Mouse (Mus musculus) hindbrain, postnatal 0 days (tissue): ENCODE data around the gene Ces4a. TPM values are rescaled to one million over a fixed set of nuclear protein-coding genes. Genes with fewer than 3 reads are reported as not detected.

Source experiments
- ATAC-seq: fragments of 200-750 bp; cut with Nextera tagmentation; 2 replicates; pipeline ENCODE4 v1.8.0; 2017; ENCODE audit warnings: mild to moderate bottlenecking, moderate TSS enrichment, moderate library complexity
- DNase-seq: peaks from one replicate; pipeline ENCODE4 v3.0.0-alpha.2; 2015; ENCODE audit warnings: low spot score
- H3K27ac ChIP-seq: fragments of 300-500 bp; sonication (generic); 2 replicates; pipeline ENCODE4 v1.5.1; 2014; ENCODE audit warnings: mild to moderate bottlenecking
- H3K27me3 ChIP-seq: fragments of 300-500 bp; sonication (generic); 2 replicates; pipeline ENCODE4 v1.6.1; 2014; ENCODE audit warnings: low read length, mixed read lengths; ENCODE audit not compliant: insufficient read depth
- H3K36me3 ChIP-seq: fragments of 300-500 bp; sonication (generic); 2 replicates; pipeline ENCODE4 v1.6.1; 2014; ENCODE audit warnings: low read length, mixed read lengths; ENCODE audit not compliant: insufficient read depth
- H3K4me1 ChIP-seq: fragments of 300-500 bp; sonication (generic); 2 replicates; pipeline ENCODE4 v1.6.1; 2014; ENCODE audit warnings: antibody characterized with exemption, low read length, mixed read lengths; ENCODE audit not compliant: insufficient read depth
- H3K4me2 ChIP-seq: fragments of 300-500 bp; sonication (generic); 2 replicates; pipeline ENCODE4 v1.6.1; 2014; ENCODE audit warnings: low read depth, mild to moderate bottlenecking, low read length, moderate library complexity, mixed read lengths
- H3K4me3 ChIP-seq: fragments of 300-500 bp; sonication (generic); 2 replicates; pipeline ENCODE4 v1.5.1; 2014; ENCODE audit warnings: low read length
- H3K9ac ChIP-seq: fragments of 300-500 bp; sonication (generic); replicated peaks from 2 replicates; pipeline ENCODE4 v1.6.1; 2014; ENCODE audit warnings: mild to moderate bottlenecking, low read length, moderate library complexity, mixed read lengths
- H3K9me3 ChIP-seq: fragments of 300-500 bp; sonication (generic); 2 replicates; pipeline ENCODE4 v1.6.1; 2016; ENCODE audit warnings: low read length, mixed read lengths
- CTCF ChIP-seq: IDR thresholded peaks from 2 replicates; pipeline ENCODE4 v1.5.1; 2016; ENCODE audit warnings: antibody characterized with exemption, control low read depth, low read depth
- WGBS: fragments of 180-500 bp; shearing (Covaris S2); extraction: QIAGEN DNeasy Blood & Tissue Kit; methylation state at CpG from one replicate; pipeline ENCODE4 v1.1.7; 2014; 5-methylcytosine and 5-hydroxymethylcytosine counted together
- polyA plus RNA-seq: library from polyadenylated mRNA; unstranded; fragments of >200 nt; fragmentation: Nextera tagmentation; extraction: Ambion mirVana; gene quantifications from 2 replicates; pipeline ENCODE4 v1.2.1, GENCODE M21; 2015
- total RNA-seq: library from RNA; depleted of rRNA; stranded (reverse); fragments of >200 nt; gene quantifications from 2 replicates; pipeline ENCODE4 v1.2.3, GENCODE M21; 2014

Gene Ces4a
- total and polyA plus RNA-seq, 2 experiments from 2014 or later = 0.10 to 0.16 TPM

DNA sequence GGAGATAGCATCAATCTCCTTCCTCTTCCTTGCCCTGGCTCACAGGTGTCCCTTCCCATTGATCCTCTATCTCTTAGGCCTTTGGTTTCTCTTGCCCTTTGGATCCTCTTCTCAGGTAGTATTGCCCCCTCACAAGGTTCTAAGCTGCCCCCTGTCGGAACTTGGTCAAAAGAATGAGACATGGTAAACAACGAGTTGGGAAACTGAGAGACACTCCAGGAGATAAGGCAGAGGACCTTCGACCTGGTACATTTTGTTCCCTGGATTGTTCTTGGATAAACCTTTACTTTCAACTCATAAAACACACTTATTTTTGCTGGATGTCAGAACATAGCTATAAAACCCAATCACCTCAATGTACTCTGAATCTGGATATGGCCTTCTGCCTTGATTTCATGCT lies 27.4 kb upstream of the Ces4a start:
- H3K27ac ChIP-seq = no peak overlapping the region
- WGBS = 88% methylated on average over 3 of the region's 3 CpGs
- no peak for TF ChIP-seq CTCF
- H3K9me3 ChIP-seq = no peaks in the 10 kb centered on the region
- no peaks in the 10 kb centered on the region for H3K36me3 ChIP-seq
- H3K4me2 ChIP-seq = no peak overlapping the region
- no peak overlapping the region for H3K4me3 ChIP-seq
- ATAC-seq (no peak), DNase-seq (no peak)
- H3K9ac ChIP-seq = no peak overlapping the region
- no peaks in the 10 kb centered on the region for H3K27me3 ChIP-seq
- no peaks in the 10 kb centered on the region for H3K4me1 ChIP-seq

DNA sequence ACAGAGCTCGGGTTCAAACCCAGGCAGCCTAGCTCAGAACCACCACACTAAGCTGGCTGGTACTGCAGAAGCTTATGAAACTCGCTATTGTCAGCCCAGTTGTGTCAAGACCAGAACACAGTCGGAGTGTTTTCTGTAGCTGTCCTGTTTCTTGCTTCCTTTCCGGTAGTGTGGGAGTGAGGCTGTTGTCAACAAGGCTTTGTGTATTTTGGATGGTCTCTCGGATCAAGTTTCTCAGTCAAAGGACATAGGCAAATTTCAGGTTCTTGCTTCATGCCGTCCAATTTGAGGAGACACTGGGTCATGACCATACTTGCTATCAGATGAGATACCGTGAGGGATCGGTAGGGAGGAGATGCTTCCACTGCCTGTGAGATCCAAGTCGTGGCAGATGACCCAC lies 1.7 kb upstream of the Ces4a start:
- no peaks in the 10 kb centered on the region for H3K4me1 ChIP-seq
- H3K9ac ChIP-seq = no peak overlapping the region
- no peaks in the 10 kb centered on the region for H3K9me3 ChIP-seq
- ATAC-seq = no peak
- no peak for DNase-seq
- 84% methylated on average over 9 of the region's 9 CpGs for WGBS
- no peak overlapping the region for H3K4me2 ChIP-seq
- no peak overlapping the region for H3K27ac ChIP-seq
- no peaks in the 10 kb centered on the region for H3K27me3 ChIP-seq
- no peak for TF ChIP-seq CTCF
- H3K4me3 ChIP-seq = no peak overlapping the region
- H3K36me3 ChIP-seq = no peaks in the 10 kb centered on the region

DNA sequence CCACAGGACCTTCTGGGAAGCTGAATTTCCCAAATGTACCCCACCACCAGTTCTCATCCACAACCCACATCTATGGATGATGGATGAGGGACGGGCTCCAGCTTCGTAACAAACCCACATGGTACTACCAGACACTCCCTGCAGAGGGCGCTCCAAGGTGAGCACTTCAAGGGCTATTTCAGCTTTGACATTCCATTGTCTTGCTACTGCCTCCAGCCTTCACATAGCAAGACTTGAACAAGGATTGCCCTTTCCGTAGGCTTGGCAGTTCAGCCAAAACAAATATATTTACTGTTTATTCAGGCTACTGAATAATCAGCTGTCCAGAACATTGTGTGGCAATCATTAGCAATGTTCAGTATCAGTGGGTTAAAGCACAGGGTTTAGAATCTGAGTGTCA lies 6.8 kb downstream of the Ces4a start:
- Histone ChIP-seq H3K27me3 (no peaks in the 10 kb centered on the region), H3K9me3 (no peaks in the 10 kb centered on the region), H3K4me1 (no peaks in the 10 kb centered on the region), H3K4me3 (no peak overlapping the region), H3K27ac (no peak overlapping the region), H3K4me2 (no peak overlapping the region), H3K9ac (no peak overlapping the region), H3K36me3 (no peaks in the 10 kb centered on the region)
- peak; percentile 74 for TF ChIP-seq CTCF
- WGBS = 24% methylated on average over 4 of the region's 4 CpGs
- DNase-seq (peak; percentile 59), ATAC-seq (no peak)

DNA sequence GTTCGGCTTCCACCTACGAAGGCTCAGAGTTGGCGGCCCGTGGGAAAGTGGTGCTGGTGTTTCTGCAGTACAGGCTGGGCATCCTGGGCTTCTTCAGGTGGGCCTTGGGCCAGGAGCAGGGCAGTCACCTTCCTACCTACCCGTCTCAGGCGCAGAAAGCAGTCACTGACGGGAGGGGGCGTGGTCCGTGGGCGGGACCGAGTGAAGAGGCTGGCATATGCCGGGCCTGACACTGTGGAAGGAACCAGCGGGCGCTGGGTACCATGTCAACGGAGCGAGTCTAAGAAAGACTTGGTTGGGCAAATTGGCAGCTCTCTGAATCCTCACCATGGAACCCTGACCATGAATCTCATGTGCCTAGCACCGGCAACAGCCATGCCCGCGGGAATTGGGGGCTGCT lies 10.8 kb downstream of the Ces4a start:
- no peak for TF ChIP-seq CTCF
- WGBS = 32% methylated on average over 19 of the region's 19 CpGs
- no peak overlapping the region for H3K27ac ChIP-seq
- 0 out of 2 replicates have a peak overlapping the region, but pooled peaks have one; percentile 13 for H3K4me2 ChIP-seq
- H3K4me3 ChIP-seq = no peak overlapping the region
- no peaks in the 10 kb centered on the region for H3K4me1 ChIP-seq
- no peaks in the 10 kb centered on the region for H3K9me3 ChIP-seq
- H3K27me3 ChIP-seq = no peaks in the 10 kb centered on the region
- H3K9ac ChIP-seq = no peak overlapping the region
- ATAC-seq (no peak), DNase-seq (peak; percentile 9)
- no peaks in the 10 kb centered on the region for H3K36me3 ChIP-seq

DNA sequence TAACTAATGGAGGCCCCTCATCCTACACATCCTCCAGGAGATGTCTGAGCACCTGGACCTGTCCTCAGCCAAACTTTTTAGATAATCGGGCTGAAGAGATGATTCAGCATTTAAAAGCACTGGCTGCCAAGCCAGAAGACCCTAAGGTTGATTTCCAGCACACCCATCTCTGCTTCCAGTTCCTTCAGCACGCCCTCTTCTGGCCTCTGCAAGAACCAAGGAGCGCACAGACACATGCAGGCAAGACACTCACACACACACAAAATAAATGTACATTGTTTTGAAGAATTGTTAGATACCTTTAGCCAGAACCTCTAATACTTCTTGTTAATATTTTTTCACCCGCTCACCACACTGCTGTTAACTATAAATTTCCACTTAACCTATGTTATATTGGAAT lies 20.1 kb downstream of the Ces4a start:
- Histone ChIP-seq H3K36me3 (no peaks in the 10 kb centered on the region), H3K4me3 (no peak overlapping the region), H3K4me2 (no peak overlapping the region), H3K27me3 (peaks cover 4% of the 10 kb centered on the region; the same call in 1 of the 2 replicates), H3K4me1 (peaks cover 4% of the 10 kb centered on the region; the same call in 1 of the 2 replicates), H3K9ac (no peak overlapping the region), H3K9me3 (no peaks in the 10 kb centered on the region), H3K27ac (no peak overlapping the region)
- 69% methylated on average over 4 of the region's 4 CpGs for WGBS
- ATAC-seq (no peak), DNase-seq (no peak)
- no peak for TF ChIP-seq CTCF

DNA sequence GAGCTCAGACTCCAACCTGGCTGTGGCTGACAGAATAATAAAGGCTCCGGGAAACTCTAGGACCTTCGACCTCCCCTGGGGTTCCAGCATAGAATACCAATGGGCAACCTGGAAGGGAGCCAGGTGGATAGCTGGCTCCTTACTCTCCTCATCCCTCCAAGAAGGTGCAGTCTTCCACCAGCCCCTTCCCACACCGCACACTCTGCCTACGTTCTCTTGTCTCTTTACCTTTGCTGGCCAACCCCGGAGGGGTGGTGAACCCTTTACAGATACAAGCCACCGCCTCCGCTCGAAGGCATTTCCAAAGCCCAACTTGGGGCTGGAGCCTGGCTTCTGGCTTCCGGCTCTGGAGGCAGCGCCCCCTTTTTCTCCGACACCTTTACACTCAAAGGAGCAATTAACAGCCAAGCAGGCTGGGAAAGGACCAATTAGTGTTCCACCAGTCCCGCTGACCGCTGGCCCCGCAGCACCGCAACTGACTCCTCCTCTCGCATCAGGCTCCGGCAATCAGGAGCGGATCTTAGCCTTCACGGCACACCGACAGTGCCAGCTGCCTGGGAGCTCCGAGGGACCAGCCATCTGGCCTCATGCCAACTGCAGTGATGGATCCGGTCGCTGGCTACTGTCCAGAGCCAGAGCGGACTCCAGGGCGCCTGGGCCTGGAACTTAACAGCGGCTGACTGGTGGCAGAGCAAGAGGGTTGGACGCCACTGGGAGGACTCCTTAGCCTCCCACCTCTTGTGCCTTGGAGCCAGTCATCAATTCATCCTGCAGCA lies 21.2 kb downstream of the Ces4a start:
- ATAC-seq (peak; percentile 95), DNase-seq (peak; percentile 95)
- peaks cover 4% of the 10 kb centered on the region; the same call in 1 of the 2 replicates for H3K27me3 ChIP-seq
- peak overlapping the region; percentile 59 for H3K4me2 ChIP-seq
- peak; percentile 27; the same call in 1 of the 2 replicates for TF ChIP-seq CTCF
- 4% methylated on average over 27 of the region's 27 CpGs for WGBS
- H3K36me3 ChIP-seq = no peaks in the 10 kb centered on the region
- peak overlapping the region; percentile 31 for H3K4me3 ChIP-seq
- H3K27ac ChIP-seq = peak overlapping the region; percentile 75
- peak overlapping the region; percentile 35; the same call in 1 of the 2 replicates for H3K9ac ChIP-seq
- no peaks in the 10 kb centered on the region for H3K9me3 ChIP-seq
- peaks cover 4% of the 10 kb centered on the region; the same call in 1 of the 2 replicates for H3K4me1 ChIP-seq

DNA sequence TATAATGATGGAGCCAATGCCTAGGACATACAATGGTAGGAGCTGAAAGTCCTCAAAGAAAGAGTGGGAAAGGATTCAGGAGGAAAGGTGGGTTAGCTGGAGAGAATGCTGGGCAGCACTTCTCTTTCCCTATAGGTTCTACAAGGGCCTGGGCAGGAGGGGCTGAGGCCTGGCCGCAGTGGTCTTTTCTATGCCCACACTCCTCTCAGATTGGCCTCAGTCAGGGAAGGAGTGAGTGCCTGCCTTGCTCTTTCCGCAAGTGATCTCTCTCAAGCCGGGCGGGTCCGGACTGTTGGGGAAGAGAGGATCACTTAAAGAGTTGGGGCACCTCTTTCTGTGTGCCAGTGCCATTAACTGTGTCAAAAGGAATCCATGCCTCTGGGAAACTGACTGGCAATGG lies 22.7 kb downstream of the Ces4a start:
- no peak overlapping the region for H3K4me2 ChIP-seq

More for the DNA sequence above, 22.7 kb downstream of the Ces4a start:
- Histone ChIP-seq H3K27me3 (peaks cover 4% of the 10 kb centered on the region; the same call in 1 of the 2 replicates), H3K27ac (no peak overlapping the region), H3K4me1 (peaks cover 4% of the 10 kb centered on the region; the same call in 1 of the 2 replicates), H3K36me3 (no peaks in the 10 kb centered on the region), H3K9ac (no peak overlapping the region), H3K4me3 (no peak overlapping the region), H3K9me3 (no peaks in the 10 kb centered on the region)
- TF ChIP-seq CTCF = no peak
- 96% methylated on average over 5 of the region's 5 CpGs for WGBS
- DNase-seq = no peak
- no peak for ATAC-seq
